Mouse (Mus musculus) 3134 (cell line): Measurements from ENCODE around the gene Farsb.

Experiments used
- DNase-seq: peaks from one replicate; pipeline ENCODE4 v3.0.0-alpha.2; 2011; ENCODE audit warnings: low spot score; ENCODE audit not compliant: insufficient read length; ENCODE audit errors: extremely low read depth

Gene Farsb

GRCm38 (mm10) chr1:78422576-78422975 lies 66.1 kb downstream of the Farsb start:
- no peak for DNase-seq

GRCm38 (mm10) chr1:78421749-78422148 lies 66.9 kb downstream of the Farsb start:
- no peak for DNase-seq

- DNase-seq: no peak
Observed at GRCm38 (mm10) chr1:78420271-78420670, 68.4 kb downstream of the Farsb start.

- DNase-seq: peak; percentile 29
Observed at GRCm38 (mm10) chr1:78419593-78419992, 69.1 kb downstream of the Farsb start.

- no peak for DNase-seq
Observed at GRCm38 (mm10) chr1:78417154-78417911, 71.4 kb downstream of the Farsb start.

GRCm38 (mm10) chr1:78414421-78414820 lies 74.3 kb downstream of the Farsb start:
- no peak for DNase-seq

- DNase-seq: no peak
Observed at GRCm38 (mm10) chr1:78412668-78413067, 76.0 kb downstream of the Farsb start.

GRCm38 (mm10) chr1:78409396-78409795 lies 79.3 kb downstream of the Farsb start:
- DNase-seq: no peak

- no peak for DNase-seq
Observed at GRCm38 (mm10) chr1:78401413-78401812, 87.3 kb downstream of the Farsb start.

GRCm38 (mm10) chr1:78399755-78400154 lies 88.9 kb downstream of the Farsb start:
- DNase-seq: no peak

- DNase-seq: peak; percentile 81
Observed at GRCm38 (mm10) chr1:78396320-78396913, 92.3 kb downstream of the Farsb start.

- DNase-seq: peak; percentile 72
Observed at GRCm38 (mm10) chr1:78395737-78396136, 93.0 kb downstream of the Farsb start.

- DNase-seq: peak; percentile 72
Observed at GRCm38 (mm10) chr1:78395191-78395735, 93.4 kb downstream of the Farsb start.

- DNase-seq: no peak
Observed at GRCm38 (mm10) chr1:78388848-78389247, 99.8 kb downstream of the Farsb start.

- DNase-seq: no peak
Observed at GRCm38 (mm10) chr1:78387854-78388253, 100.8 kb downstream of the Farsb start.

- no peak for DNase-seq
Observed at GRCm38 (mm10) chr1:78380950-78381349, 107.7 kb downstream of the Farsb start.

GRCm38 (mm10) chr1:78375058-78375457 lies 113.6 kb downstream of the Farsb start:
- no peak for DNase-seq

- DNase-seq: no peak
Observed at GRCm38 (mm10) chr1:78373836-78374235, 114.9 kb downstream of the Farsb start.

- no peak for DNase-seq
Observed at GRCm38 (mm10) chr1:78372316-78372715, 116.4 kb downstream of the Farsb start.

GRCm38 (mm10) chr1:78371569-78372236 lies 117.0 kb downstream of the Farsb start:
- peak; percentile 16 for DNase-seq

GRCm38 (mm10) chr1:78370121-78370520 lies 118.6 kb downstream of the Farsb start:
- DNase-seq: no peak
